ENCODE assay signal across 9 mouse cellular contexts in genomic region chr9:110685187-110685586, GRCm38 (mm10). TPM values are rescaled to one million over a fixed set of nuclear protein-coding genes. Genes with fewer than 3 reads are reported as not detected.
DNase-seq lines count a peak whose midpoint lies in the region; ATAC-seq lines count a peak whose summit lies in the region.
"Had no signal": no experiment of that assay in that cellular context is flagged by ENCODE, and none has a peak within 500 bp of the region (broad histone marks: within the 10 kb centered on the region; RNA-seq: fewer than 3 reads in every experiment).

No protein-coding gene starts in this region.

- H3K4me1 ChIP-seq in forebrain, embryonic 10.5 days = peaks cover 60% of the 10 kb centered on the region
- peaks cover 23% of the 10 kb centered on the region for H3K4me1 ChIP-seq in forebrain, embryonic 16.5 days (replicated peaks; ENCODE audit: control insufficient read depth, insufficient read depth, low read length)
- H3K4me1 ChIP-seq in lung, embryonic 16.5 days (replicated peaks; ENCODE audit: control insufficient read depth, insufficient read depth, low read length) = peaks cover 45% of the 10 kb centered on the region
- H3K4me1 ChIP-seq in embryonic facial prominence, embryonic 13.5 days = peaks cover 44% of the 10 kb centered on the region
- peaks cover 34% of the 10 kb centered on the region for H3K4me1 ChIP-seq in stomach, embryonic 16.5 days (ENCODE audit: control insufficient read depth, insufficient read depth, low read length)

- H3K4me2 ChIP-seq in forebrain, embryonic 16.5 days (ENCODE audit: low read length) = no peak overlapping the region
- no peak overlapping the region for H3K4me2 ChIP-seq in lung, embryonic 16.5 days (ENCODE audit: low read depth, low read length)
- no peak overlapping the region for H3K4me2 ChIP-seq in embryonic facial prominence, embryonic 13.5 days
- 0 out of 2 replicates have a peak overlapping the region, but pooled peaks have one; percentile 31 for H3K4me2 ChIP-seq in stomach, embryonic 16.5 days (ENCODE audit: low read depth, low read length)
- H3K4me2 ChIP-seq: midbrain, embryonic 13.5 days had no signal

- peak overlapping the region; percentile 66; the same call in 1 of the 2 replicates for H3K27ac ChIP-seq in forebrain, embryonic 10.5 days
- no peak overlapping the region for H3K27ac ChIP-seq in forebrain, embryonic 16.5 days (ENCODE audit: low read length)
- H3K27ac ChIP-seq in lung, embryonic 16.5 days (ENCODE audit: low read length) = peak overlapping the region; percentile 97
- H3K27ac ChIP-seq in embryonic facial prominence, embryonic 13.5 days = 0 out of 2 replicates have a peak overlapping the region, but pooled peaks have one; percentile 66
- peak overlapping the region; percentile 98 for H3K27ac ChIP-seq in stomach, embryonic 16.5 days (ENCODE audit: low read length)

- DNase-seq in forebrain, embryonic 10.5 days (ENCODE audit: extremely low spot score, low spot score) = no peak
- DNase-seq in lung, postnatal 36 days = no peak
- no peak for DNase-seq in embryo, embryonic 10.5 days (ENCODE audit: low spot score)
- DNase-seq in spleen, postnatal 36 days (ENCODE audit: low spot score in 2 of 2) = no peak

- no peak overlapping the region for H3K4me3 ChIP-seq in forebrain, embryonic 10.5 days
- no peak overlapping the region for H3K4me3 ChIP-seq in forebrain, embryonic 16.5 days (replicated peaks; ENCODE audit: low read length)
- no peak overlapping the region for H3K4me3 ChIP-seq in lung, embryonic 16.5 days (ENCODE audit: low read length)
- H3K4me3 ChIP-seq in embryonic facial prominence, embryonic 13.5 days = no peak overlapping the region
- no peak overlapping the region for H3K4me3 ChIP-seq in stomach, embryonic 16.5 days (replicated peaks; ENCODE audit: low read length)
- H3K4me3 ChIP-seq: midbrain, embryonic 13.5 days had no signal

- H3K27me3 ChIP-seq in forebrain, embryonic 10.5 days (ENCODE audit: poor library complexity, severe bottlenecking) = no peaks in the 10 kb centered on the region
- no peaks in the 10 kb centered on the region for H3K27me3 ChIP-seq in forebrain, embryonic 16.5 days (replicated peaks; ENCODE audit: control insufficient read depth, insufficient read depth, low read length)
- no peaks in the 10 kb centered on the region for H3K27me3 ChIP-seq in lung, embryonic 16.5 days (ENCODE audit: control insufficient read depth, insufficient read depth, low read depth, low read length)
- no peaks in the 10 kb centered on the region for H3K27me3 ChIP-seq in embryonic facial prominence, embryonic 13.5 days
- H3K27me3 ChIP-seq in stomach, embryonic 16.5 days (ENCODE audit: control insufficient read depth, insufficient read depth, low read length) = no peaks in the 10 kb centered on the region
- H3K27me3 ChIP-seq: midbrain, embryonic 13.5 days had no signal

- no peaks in the 10 kb centered on the region for H3K9me3 ChIP-seq in forebrain, embryonic 10.5 days
- no peaks in the 10 kb centered on the region for H3K9me3 ChIP-seq in forebrain, embryonic 16.5 days (ENCODE audit: control insufficient read depth, low read length)
- H3K9me3 ChIP-seq in lung, embryonic 16.5 days (ENCODE audit: control insufficient read depth, low read length) = no peaks in the 10 kb centered on the region
- no peaks in the 10 kb centered on the region for H3K9me3 ChIP-seq in embryonic facial prominence, embryonic 13.5 days
- no peaks in the 10 kb centered on the region for H3K9me3 ChIP-seq in stomach, embryonic 16.5 days (replicated peaks; ENCODE audit: control insufficient read depth, low read length)
- H3K9me3 ChIP-seq: midbrain, embryonic 13.5 days had no signal

- H3K36me3 ChIP-seq in forebrain, embryonic 10.5 days (replicated peaks) = peaks cover 6% of the 10 kb centered on the region
- no peaks in the 10 kb centered on the region for H3K36me3 ChIP-seq in forebrain, embryonic 16.5 days (ENCODE audit: control insufficient read depth, insufficient read depth)
- H3K36me3 ChIP-seq in lung, embryonic 16.5 days (ENCODE audit: control insufficient read depth, insufficient read depth, low read length) = no peaks in the 10 kb centered on the region
- H3K36me3 ChIP-seq in embryonic facial prominence, embryonic 13.5 days = peaks cover under 1% of the 10 kb centered on the region
- H3K36me3 ChIP-seq in stomach, embryonic 16.5 days (ENCODE audit: control insufficient read depth, insufficient read depth, low read length) = no peaks in the 10 kb centered on the region
- H3K36me3 ChIP-seq: midbrain, embryonic 13.5 days had no signal

- WGBS in forebrain, embryonic 10.5 days = 88% methylated on average over 8 of the region's 8 CpGs
- 79% methylated on average over 8 of the region's 8 CpGs for WGBS in forebrain, embryonic 16.5 days
- WGBS in lung, embryonic 16.5 days = 86% methylated on average over 8 of the region's 8 CpGs
- WGBS in embryonic facial prominence, embryonic 13.5 days = 72% methylated on average over 8 of the region's 8 CpGs
- WGBS in stomach, embryonic 16.5 days = 79% methylated on average over 8 of the region's 8 CpGs

- ATAC-seq in forebrain, embryonic 16.5 days = no peak
- no peak for ATAC-seq in lung, embryonic 16.5 days (ENCODE audit: low read depth)
- no peak for ATAC-seq in embryonic facial prominence, embryonic 13.5 days (ENCODE audit: insufficient number of reproducible peaks, insufficient read depth, low FRiP score, low TSS enrichment, low read depth)
- no peak for ATAC-seq in stomach, embryonic 16.5 days (ENCODE audit: insufficient read depth, low FRiP score)
- ATAC-seq: midbrain, embryonic 13.5 days had no signal

- H3K9ac ChIP-seq in forebrain, embryonic 16.5 days (replicated peaks; ENCODE audit: low read depth, low read length) = no peak overlapping the region
- peak overlapping the region; percentile 42 for H3K9ac ChIP-seq in lung, embryonic 16.5 days (ENCODE audit: low read length)
- no peak overlapping the region for H3K9ac ChIP-seq in embryonic facial prominence, embryonic 13.5 days
- H3K9ac ChIP-seq in stomach, embryonic 16.5 days (ENCODE audit: low read length) = peak overlapping the region; percentile 58; the same call in 1 of the 2 replicates

RNA-seq across cellular contexts. Expression of gene Ccdc12, which starts 28.9 kb away (rescaled TPM):
- polyA plus RNA-seq in forebrain, embryonic 10.5 days (2016; fragmentation: Nextera tagmentation; extraction: Ambion mirVana) = 178 and 183 TPM in 2 replicates
- polyA plus RNA-seq in forebrain, embryonic 16.5 days (2015; fragmentation: Nextera tagmentation; extraction: Ambion mirVana) = 100 and 113 TPM in 2 replicates
- 160 and 167 TPM in 2 replicates for polyA plus RNA-seq in lung, embryonic 16.5 days (2015; fragmentation: Nextera tagmentation; extraction: Ambion mirVana)
- 101 and 123 TPM in 2 replicates for polyA plus RNA-seq in embryonic facial prominence, embryonic 13.5 days (2015; fragmentation: Nextera tagmentation; extraction: Ambion mirVana)
- 148 and 153 TPM in 2 replicates for polyA plus RNA-seq in stomach, embryonic 16.5 days (2015; fragmentation: Nextera tagmentation; extraction: Ambion mirVana)

RNA-seq across cellular contexts. Expression of gene Nbeal2, which starts 31.2 kb away (rescaled TPM):
- polyA plus RNA-seq in forebrain, embryonic 10.5 days (2016; fragmentation: Nextera tagmentation; extraction: Ambion mirVana) = 1.4 and 2.0 TPM in 2 replicates
- 2.3 and 5.9 TPM in 2 replicates for polyA plus RNA-seq in forebrain, embryonic 16.5 days (2015; fragmentation: Nextera tagmentation; extraction: Ambion mirVana)
- 5.0 and 6.9 TPM in 2 replicates for polyA plus RNA-seq in lung, embryonic 16.5 days (2015; fragmentation: Nextera tagmentation; extraction: Ambion mirVana)
- 1.8 and 2.4 TPM in 2 replicates for polyA plus RNA-seq in embryonic facial prominence, embryonic 13.5 days (2015; fragmentation: Nextera tagmentation; extraction: Ambion mirVana)
- polyA plus RNA-seq in stomach, embryonic 16.5 days (2015; fragmentation: Nextera tagmentation; extraction: Ambion mirVana) = 10.9 and 12.1 TPM in 2 replicates

RNA-seq across cellular contexts. Expression of gene Myl3, which starts 56.5 kb away (rescaled TPM):
- polyA plus RNA-seq in forebrain, embryonic 10.5 days (2016; fragmentation: Nextera tagmentation; extraction: Ambion mirVana) = 0.27 and 0.54 TPM in 2 replicates
- 0.39 TPM in 1 of 2 replicates, not detected in the other for polyA plus RNA-seq in forebrain, embryonic 16.5 days (2015; fragmentation: Nextera tagmentation; extraction: Ambion mirVana)
- polyA plus RNA-seq in lung, embryonic 16.5 days (2015; fragmentation: Nextera tagmentation; extraction: Ambion mirVana) = 10.6 and 13.9 TPM in 2 replicates
- 1.6 and 12.3 TPM in 2 replicates for polyA plus RNA-seq in embryonic facial prominence, embryonic 13.5 days (2015; fragmentation: Nextera tagmentation; extraction: Ambion mirVana)
- 0.59 and 12.9 TPM in 2 replicates for polyA plus RNA-seq in stomach, embryonic 16.5 days (2015; fragmentation: Nextera tagmentation; extraction: Ambion mirVana)
- polyA plus RNA-seq: midbrain, embryonic 13.5 days had no signal

Comparison
In these comparisons a context has a peak if more than half of its experiments do, and no peak if none do; other contexts are left out.
1. H3K9ac ChIP-seq: peak in lung, embryonic 16.5 days (single experiment) and stomach, embryonic 16.5 days (single experiment); none in forebrain, embryonic 16.5 days (single experiment) and embryonic facial prominence, embryonic 13.5 days (single experiment).